Mouse (Mus musculus) hindbrain, postnatal 0 days (tissue): ENCODE results near the gene BC048507. TPM values are rescaled to one million over a fixed set of nuclear protein-coding genes. Genes with fewer than 3 reads are reported as not detected.
A peak's percentile ranks its signal among the peaks of the same experiment; 100 is the strongest.
"Not testable (repeated sequence)": the region's sequence is repeated elsewhere in the genome, so short reads cannot be mapped to it uniquely, and the experiment has no call there.

Source experiments
- ATAC-seq: fragments of 200-750 bp; cut with Nextera tagmentation; 2 replicates; pipeline ENCODE4 v1.8.0; 2017; ENCODE audit warnings: mild to moderate bottlenecking, moderate TSS enrichment, moderate library complexity
- DNase-seq: peaks from one replicate; pipeline ENCODE4 v3.0.0-alpha.2; 2015; ENCODE audit warnings: low spot score
- H3K27ac ChIP-seq: fragments of 300-500 bp; sonication (generic); 2 replicates; pipeline ENCODE4 v1.5.1; 2014; ENCODE audit warnings: mild to moderate bottlenecking
- H3K27me3 ChIP-seq: fragments of 300-500 bp; sonication (generic); 2 replicates; pipeline ENCODE4 v1.6.1; 2014; ENCODE audit warnings: low read length, mixed read lengths; ENCODE audit not compliant: insufficient read depth
- H3K36me3 ChIP-seq: fragments of 300-500 bp; sonication (generic); 2 replicates; pipeline ENCODE4 v1.6.1; 2014; ENCODE audit warnings: low read length, mixed read lengths; ENCODE audit not compliant: insufficient read depth
- H3K4me1 ChIP-seq: fragments of 300-500 bp; sonication (generic); 2 replicates; pipeline ENCODE4 v1.6.1; 2014; ENCODE audit warnings: antibody characterized with exemption, low read length, mixed read lengths; ENCODE audit not compliant: insufficient read depth
- H3K4me2 ChIP-seq: fragments of 300-500 bp; sonication (generic); 2 replicates; pipeline ENCODE4 v1.6.1; 2014; ENCODE audit warnings: low read depth, mild to moderate bottlenecking, low read length, moderate library complexity, mixed read lengths
- H3K4me3 ChIP-seq: fragments of 300-500 bp; sonication (generic); 2 replicates; pipeline ENCODE4 v1.5.1; 2014; ENCODE audit warnings: low read length
- H3K9ac ChIP-seq: fragments of 300-500 bp; sonication (generic); replicated peaks from 2 replicates; pipeline ENCODE4 v1.6.1; 2014; ENCODE audit warnings: mild to moderate bottlenecking, low read length, moderate library complexity, mixed read lengths
- H3K9me3 ChIP-seq: fragments of 300-500 bp; sonication (generic); 2 replicates; pipeline ENCODE4 v1.6.1; 2016; ENCODE audit warnings: low read length, mixed read lengths
- CTCF ChIP-seq: IDR thresholded peaks from 2 replicates; pipeline ENCODE4 v1.5.1; 2016; ENCODE audit warnings: antibody characterized with exemption, control low read depth, low read depth
- WGBS: fragments of 180-500 bp; shearing (Covaris S2); extraction: QIAGEN DNeasy Blood & Tissue Kit; methylation state at CpG from one replicate; pipeline ENCODE4 v1.1.7; 2014; 5-methylcytosine and 5-hydroxymethylcytosine counted together
- polyA plus RNA-seq: library from polyadenylated mRNA; unstranded; fragments of >200 nt; fragmentation: Nextera tagmentation; extraction: Ambion mirVana; gene quantifications from 2 replicates; pipeline ENCODE4 v1.2.1, GENCODE M21; 2015
- total RNA-seq: library from RNA; depleted of rRNA; stranded (reverse); fragments of >200 nt; gene quantifications from 2 replicates; pipeline ENCODE4 v1.2.3, GENCODE M21; 2014; rRNA removed

The BC048507 gene
- total and polyA plus RNA-seq, 2 experiments from 2014 or later = not detected

GRCm38 (mm10) chr13:67864764-67865350 is 1.7 kb downstream of the BC048507 start:
- H3K4me3 ChIP-seq = no peak overlapping the region
- no peak for DNase-seq
- no peaks in the 10 kb centered on the region for H3K4me1 ChIP-seq
- no peak overlapping the region for H3K9ac ChIP-seq
- no peak overlapping the region for H3K27ac ChIP-seq
- WGBS = 51% methylated on average over 5 of the region's 5 CpGs
- no peaks in the 10 kb centered on the region for H3K36me3 ChIP-seq
- no peak for TF ChIP-seq CTCF
- 0 out of 2 replicates have a peak, but pooled peaks cover 1% of the 10 kb centered on the region for H3K9me3 ChIP-seq
- no peaks in the 10 kb centered on the region for H3K27me3 ChIP-seq
- ATAC-seq = no peak
- no peak overlapping the region for H3K4me2 ChIP-seq

- 29% methylated on average over 3 of the region's 3 CpGs for WGBS
- Histone ChIP-seq H3K4me1 (no peaks in the 10 kb centered on the region), H3K27me3 (no peaks in the 10 kb centered on the region), H3K9me3 (0 out of 2 replicates have a peak, but pooled peaks cover 4% of the 10 kb centered on the region), H3K9ac (no peak overlapping the region), H3K4me2 (no peak overlapping the region), H3K27ac (no peak overlapping the region), H3K36me3 (no peaks in the 10 kb centered on the region), H3K4me3 (no peak overlapping the region)
- ATAC-seq (no peak), DNase-seq (peak; percentile 21)
- TF ChIP-seq CTCF = peak; percentile 40
Observed at GRCm38 (mm10) chr13:67867899-67868298, 4.8 kb downstream of the BC048507 start.

- H3K36me3 ChIP-seq, H3K4me3 ChIP-seq, H3K9ac ChIP-seq, H3K4me1 ChIP-seq, H3K27me3 ChIP-seq, H3K9me3 ChIP-seq, DNase-seq, H3K27ac ChIP-seq, ATAC-seq: not testable (repeated sequence)
- WGBS = 32% methylated on average over 7 of the region's 12 CpGs
- H3K4me2 ChIP-seq = 0 out of 2 replicates have a peak overlapping the region, but pooled peaks have one; percentile 27
Observed at GRCm38 (mm10) chr13:67876049-67876698, 13.0 kb downstream of the BC048507 start.

GRCm38 (mm10) chr13:67876699-67877254 is 13.7 kb downstream of the BC048507 start:
- Histone ChIP-seq H3K36me3 (no peaks in the 10 kb centered on the region), H3K4me1 (no peaks in the 10 kb centered on the region), H3K27me3 (no peaks in the 10 kb centered on the region), H3K9ac (no peak overlapping the region), H3K27ac (no peak overlapping the region), H3K4me2 (no peak overlapping the region), H3K4me3 (no peak overlapping the region), H3K9me3 (no peaks in the 10 kb centered on the region)
- 68% methylated on average over 6 of the region's 7 CpGs for WGBS
- ATAC-seq (no peak), DNase-seq (no peak)
- TF ChIP-seq CTCF = no peak

- H3K4me2 ChIP-seq = no peak overlapping the region
- H3K36me3 ChIP-seq = no peaks in the 10 kb centered on the region
- H3K9ac ChIP-seq = no peak overlapping the region
- no peak overlapping the region for H3K4me3 ChIP-seq
- H3K27ac ChIP-seq = no peak overlapping the region
- DNase-seq = no peak
- TF ChIP-seq CTCF = no peak
- no peaks in the 10 kb centered on the region for H3K4me1 ChIP-seq
- no peaks in the 10 kb centered on the region for H3K27me3 ChIP-seq
- 89% methylated on average over 8 of the region's 8 CpGs for WGBS
- no peaks in the 10 kb centered on the region for H3K9me3 ChIP-seq
- ATAC-seq = no peak
Observed at GRCm38 (mm10) chr13:67883966-67884365, 20.8 kb downstream of the BC048507 start.

GRCm38 (mm10) chr13:67909759-67910158 is 46.6 kb downstream of the BC048507 start:
- Histone ChIP-seq H3K27ac (no peak overlapping the region), H3K27me3 (no peaks in the 10 kb centered on the region), H3K4me1 (no peaks in the 10 kb centered on the region), H3K9me3 (peaks cover 26% of the 10 kb centered on the region), H3K9ac (no peak overlapping the region), H3K36me3 (no peaks in the 10 kb centered on the region), H3K4me3 (no peak overlapping the region), H3K4me2 (no peak overlapping the region)
- ATAC-seq (no peak), DNase-seq (no peak)
- 41% methylated on average over 5 of the region's 5 CpGs for WGBS
- TF ChIP-seq CTCF = no peak

Other genes with a start within 250 kb of the BC048507 start
- gene Gm49345, start 225.6 kb upstream of the BC048507 start, total RNA-seq = not detected in 2 replicates
- gene Gm49345, start 225.6 kb upstream of the BC048507 start, polyA plus RNA-seq = 1.7 and 2.0 TPM in 2 replicates
- 3.9 and 4.0 TPM in 2 replicates for gene Zfp729a, start 225.5 kb upstream of the BC048507 start, total RNA-seq
- gene Zfp729a, start 225.5 kb upstream of the BC048507 start, polyA plus RNA-seq = 1.9 and 3.3 TPM in 2 replicates
- 8.2 and 18.6 TPM in 2 replicates for gene Zfp738, start 176.3 kb upstream of the BC048507 start, total RNA-seq
- 9.7 and 10.3 TPM in 2 replicates for gene Zfp738, start 176.3 kb upstream of the BC048507 start, polyA plus RNA-seq
- 8.5 and 10.0 TPM in 2 replicates for gene Zfp65, start 134.2 kb upstream of the BC048507 start, total RNA-seq
- gene Zfp65, start 134.2 kb upstream of the BC048507 start, polyA plus RNA-seq = 4.2 and 5.1 TPM in 2 replicates
- 4.4 and 8.9 TPM in 2 replicates for gene Zfp85, start 108.1 kb upstream of the BC048507 start, total RNA-seq
- 2.9 and 4.6 TPM in 2 replicates for gene Zfp85, start 108.1 kb upstream of the BC048507 start, polyA plus RNA-seq
- gene Zfp493, start 83.6 kb upstream of the BC048507 start, total RNA-seq = 1.1 and 2.6 TPM in 2 replicates
- gene Zfp493, start 83.6 kb upstream of the BC048507 start, polyA plus RNA-seq = 1.1 and 1.9 TPM in 2 replicates
- gene Zfp273, start 49.6 kb upstream of the BC048507 start, total RNA-seq = 4.4 and 5.1 TPM in 2 replicates
- 7.8 and 8.7 TPM in 2 replicates for gene Zfp273, start 49.6 kb upstream of the BC048507 start, polyA plus RNA-seq
- gene Gm10037, start 32.2 kb upstream of the BC048507 start, total RNA-seq = 2.9 and 4.0 TPM in 2 replicates
- 4.7 and 4.8 TPM in 2 replicates for gene Gm10037, start 32.2 kb upstream of the BC048507 start, polyA plus RNA-seq